In the genomic region with DNA sequence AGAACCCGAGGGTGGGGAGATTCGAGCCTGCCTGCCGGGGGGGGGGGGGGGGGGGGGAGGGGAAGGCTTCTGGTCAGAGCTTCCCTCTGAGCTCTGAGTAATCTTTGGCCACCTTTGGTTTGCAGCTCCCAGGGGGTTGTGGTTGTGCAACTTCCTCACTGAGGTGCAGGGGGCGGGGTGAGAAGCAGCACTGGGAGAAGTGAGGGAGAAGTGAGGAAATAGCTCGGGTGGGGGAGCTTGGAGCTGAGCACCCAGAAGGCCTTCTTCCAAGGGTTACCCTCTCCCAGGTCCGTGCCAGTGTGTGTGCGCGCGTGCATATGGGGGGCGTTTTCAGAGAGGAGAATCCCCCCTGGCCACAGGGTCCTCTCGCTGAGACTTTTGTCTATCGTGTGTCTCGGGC, we compare ENCODE assay signal across 8 mouse cellular contexts. TPM values are rescaled to one million over a fixed set of nuclear protein-coding genes. Genes with fewer than 3 reads are reported as not detected.
DNase-seq lines count a peak whose midpoint lies in the region; ATAC-seq lines count a peak whose summit lies in the region.

No protein-coding gene starts in this region.

- H3K27me3 ChIP-seq in liver, embryonic 13.5 days, result no peaks in the 10 kb centered on the region

- 30% methylated on average over 10 of the region's 13 CpGs for WGBS in liver, embryonic 13.5 days (ENCODE audit: insufficient replicate concordance)

- peak overlapping the region; percentile 55; the same call in 1 of the 2 replicates for H3K9ac ChIP-seq in liver, embryonic 13.5 days

- DNase-seq in layer of hippocampus, adult 11-12 months (ENCODE audit: low spot score), result peak; percentile 56
- DNase-seq in layer of hippocampus, postnatal 10 days (ENCODE audit: low spot score in 2 of 2), result no peak
- peak; percentile 50 for DNase-seq in liver, embryonic 13.5 days
- peak; percentile 19 to 71 for DNase-seq in spleen, postnatal 10 days (ENCODE audit: low spot score in 2 of 2)
- DNase-seq in cerebellum, postnatal 14 days, result no peak
- no peak for DNase-seq in ovary, postnatal 14 days (ENCODE audit: low spot score)

- peaks cover 7% of the 10 kb centered on the region; the same call in 1 of the 2 replicates for H3K36me3 ChIP-seq in liver, embryonic 13.5 days

- peak overlapping the region; percentile 78 for H3K27ac ChIP-seq in brown adipose tissue, adult 24 weeks (replicated peaks; ENCODE audit: low read depth, low read length)
- H3K27ac ChIP-seq in liver, embryonic 13.5 days, result peak overlapping the region; percentile 79

- no peak overlapping the region for H3K4me3 ChIP-seq in brown adipose tissue, adult 24 weeks (ENCODE audit: insufficient read depth, low read depth, low read length)
- no peak overlapping the region for H3K4me3 ChIP-seq in liver, embryonic 13.5 days (replicated peaks)

- peak; percentile 45 for ATAC-seq in liver, embryonic 13.5 days (ENCODE audit: low read depth)
- ATAC-seq in erythroblast, adult 5-6 weeks (replicated peaks; ENCODE audit: low FRiP score, poor library complexity, severe bottlenecking), result no peak

- peaks cover 20% of the 10 kb centered on the region for H3K4me1 ChIP-seq in brown adipose tissue, adult 24 weeks (ENCODE audit: control insufficient read depth, insufficient read depth, insufficient read length, low read length)
- H3K4me1 ChIP-seq in liver, embryonic 13.5 days (replicated peaks), result peaks cover 66% of the 10 kb centered on the region

- peak overlapping the region; percentile 42; the same call in 1 of the 2 replicates for H3K4me2 ChIP-seq in liver, embryonic 13.5 days

- peaks cover 4% of the 10 kb centered on the region; the same call in 1 of the 2 replicates for H3K9me3 ChIP-seq in liver, embryonic 13.5 days (replicated peaks)

RNA-seq across cellular contexts. Expression of a gene that starts 17.4 kb away (rescaled TPM):
- 10 to 100 TPM in 1 of 2 experiments, 1 to 10 TPM in 1; 8.4 to 12.7 TPM for total RNA-seq in layer of hippocampus, postnatal 10 days (2021)
- polyA plus RNA-seq in brown adipose tissue, adult 24 weeks (2012; ENCODE audit: insufficient read depth, insufficient read length, missing spikeins), result 8.7 and 14.8 TPM in 2 replicates
- 4.4 and 4.6 TPM in 2 replicates for polyA plus RNA-seq in liver, embryonic 13.5 days (2015; fragmentation: Nextera tagmentation; extraction: Ambion mirVana)
- 4.6 and 6.7 TPM in 2 replicates for total RNA-seq in erythroblast, adult 5-6 weeks (2015; ENCODE audit: low replicate concordance)
- 3.8 and 9.4 TPM in 2 replicates for total RNA-seq in erythroblast, adult 5-6 weeks (2017; ENCODE audit: low replicate concordance)

RNA-seq across cellular contexts. Expression of a gene that starts 27.6 kb away (rescaled TPM):
- total RNA-seq in layer of hippocampus, postnatal 10 days (2021), result not detected
- polyA plus RNA-seq in brown adipose tissue, adult 24 weeks (2012; ENCODE audit: insufficient read depth, insufficient read length, missing spikeins), result not detected in 2 replicates
- polyA plus RNA-seq in liver, embryonic 13.5 days (2015; fragmentation: Nextera tagmentation; extraction: Ambion mirVana), result 0.08 TPM in 1 of 2 replicates, not detected in the other
- not detected in 2 replicates for total RNA-seq in erythroblast, adult 5-6 weeks (2015; ENCODE audit: low replicate concordance)
- total RNA-seq in erythroblast, adult 5-6 weeks (2017; ENCODE audit: low replicate concordance), result not detected in 2 replicates

RNA-seq across cellular contexts. Expression of a gene that starts 59.7 kb away (rescaled TPM):
- total RNA-seq in layer of hippocampus, postnatal 10 days (2021), result 1 to 10 TPM; 1.9 to 4.3 TPM
- 3.5 and 3.6 TPM in 2 replicates for polyA plus RNA-seq in brown adipose tissue, adult 24 weeks (2012; ENCODE audit: insufficient read depth, insufficient read length, missing spikeins)
- polyA plus RNA-seq in liver, embryonic 13.5 days (2015; fragmentation: Nextera tagmentation; extraction: Ambion mirVana), result not detected in 2 replicates
- total RNA-seq in erythroblast, adult 5-6 weeks (2015; ENCODE audit: low replicate concordance), result not detected in 2 replicates
- not detected in 2 replicates for total RNA-seq in erythroblast, adult 5-6 weeks (2017; ENCODE audit: low replicate concordance)

RNA-seq across cellular contexts. Expression of a gene that starts 60.0 kb away (rescaled TPM):
- 1 to 10 TPM; 4.4 to 5.7 TPM for total RNA-seq in layer of hippocampus, postnatal 10 days (2021)
- 1.3 TPM in 1 of 2 replicates, not detected in the other for polyA plus RNA-seq in brown adipose tissue, adult 24 weeks (2012; ENCODE audit: insufficient read depth, insufficient read length, missing spikeins)
- 0.06 and 0.07 TPM in 2 replicates for polyA plus RNA-seq in liver, embryonic 13.5 days (2015; fragmentation: Nextera tagmentation; extraction: Ambion mirVana)
- not detected in 2 replicates for total RNA-seq in erythroblast, adult 5-6 weeks (2015; ENCODE audit: low replicate concordance)
- total RNA-seq in erythroblast, adult 5-6 weeks (2017; ENCODE audit: low replicate concordance), result not detected in 2 replicates

Comparison
In these comparisons a context has a peak if more than half of its experiments do, and no peak if none do; other contexts are left out.
1. DNase-seq: peak in layer of hippocampus, adult 11-12 months (single experiment), liver, embryonic 13.5 days (single experiment) and spleen, postnatal 10 days (2 of 2); none in layer of hippocampus, postnatal 10 days (0 of 2), cerebellum, postnatal 14 days (0 of 2) and ovary, postnatal 14 days (single experiment).